Mouse (Mus musculus) intestine, embryonic 15.5 days (tissue): ENCODE measurements at regions not wholly inside any gene's neighbourhood (a gene's known extent, or its start where the extent isn't known, plus 50 kb on each side); places are given as distances from the start of the nearest gene placed in this dataset.

ENCODE experiments used
- ATAC-seq: fragments of 200-750 bp; cut with Nextera tagmentation; 2 replicates; pipeline ENCODE4 v1.8.0; 2017; ENCODE audit warnings: moderate TSS enrichment, moderate library complexity
- H3K27ac ChIP-seq: fragments of 300-500 bp; sonication (generic); 2 replicates; pipeline ENCODE4 v1.5.1; 2015; ENCODE audit warnings: mild to moderate bottlenecking, inconsistent platforms
- H3K27me3 ChIP-seq: fragments of 300-500 bp; sonication (generic); replicated peaks from 2 replicates; pipeline ENCODE4 v1.6.1; 2015; ENCODE audit warnings: inconsistent platforms
- H3K36me3 ChIP-seq: fragments of 300-500 bp; sonication (generic); 2 replicates; pipeline ENCODE4 v1.6.1; 2015; ENCODE audit warnings: inconsistent platforms
- H3K4me1 ChIP-seq: fragments of 300-500 bp; sonication (generic); replicated peaks from 2 replicates; pipeline ENCODE4 v1.6.1; 2015; ENCODE audit warnings: inconsistent platforms
- H3K4me2 ChIP-seq: fragments of 300-500 bp; sonication (generic); replicated peaks from 2 replicates; pipeline ENCODE4 v1.6.1; 2015; ENCODE audit warnings: mild to moderate bottlenecking, inconsistent platforms
- H3K4me3 ChIP-seq: fragments of 300-500 bp; sonication (generic); replicated peaks from 2 replicates; pipeline ENCODE4 v1.5.1; 2015; ENCODE audit warnings: inconsistent platforms
- H3K9ac ChIP-seq: fragments of 300-500 bp; sonication (generic); 2 replicates; pipeline ENCODE4 v1.6.1; 2015; ENCODE audit warnings: inconsistent platforms
- H3K9me3 ChIP-seq: fragments of 300-500 bp; sonication (generic); 2 replicates; pipeline ENCODE4 v1.6.1; 2016; ENCODE audit warnings: inconsistent platforms
- WGBS: fragments of 180-500 bp; shearing (Covaris S2); methylation state at CpG from one replicate; pipeline ENCODE4 v1.1.7; 2015; 5-methylcytosine and 5-hydroxymethylcytosine counted together

DNA sequence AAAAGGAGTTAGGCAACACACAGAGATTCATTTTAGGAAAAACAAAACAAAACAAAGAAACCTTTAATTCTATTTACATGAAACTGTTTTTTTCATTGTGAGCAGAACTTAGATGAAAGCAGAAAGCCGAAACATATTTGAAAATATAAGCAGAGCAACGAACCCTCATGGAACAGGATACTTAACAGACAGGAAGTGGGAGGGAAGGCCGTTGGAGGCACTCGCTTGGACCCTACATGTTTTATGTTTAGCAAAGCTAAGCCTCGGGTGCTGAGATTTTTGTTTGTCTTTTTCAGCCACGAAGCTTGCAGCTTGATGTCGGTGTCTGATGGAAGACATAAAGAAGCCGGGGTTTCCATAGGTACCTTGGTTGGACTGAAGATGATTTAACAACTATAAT is 108.5 kb upstream of the Rxfp2 start:
- ATAC-seq, result no peak
- Histone ChIP-seq H3K4me2 (no peak overlapping the region), H3K9ac (no peak overlapping the region), H3K9me3 (no peaks in the 10 kb centered on the region), H3K4me1 (0 out of 2 replicates have a peak, but pooled peaks cover 5% of the 10 kb centered on the region), H3K27me3 (no peaks in the 10 kb centered on the region), H3K36me3 (no peaks in the 10 kb centered on the region), H3K4me3 (no peak overlapping the region), H3K27ac (no peak overlapping the region)
- WGBS, result 26% methylated on average over 8 of the region's 8 CpGs

DNA sequence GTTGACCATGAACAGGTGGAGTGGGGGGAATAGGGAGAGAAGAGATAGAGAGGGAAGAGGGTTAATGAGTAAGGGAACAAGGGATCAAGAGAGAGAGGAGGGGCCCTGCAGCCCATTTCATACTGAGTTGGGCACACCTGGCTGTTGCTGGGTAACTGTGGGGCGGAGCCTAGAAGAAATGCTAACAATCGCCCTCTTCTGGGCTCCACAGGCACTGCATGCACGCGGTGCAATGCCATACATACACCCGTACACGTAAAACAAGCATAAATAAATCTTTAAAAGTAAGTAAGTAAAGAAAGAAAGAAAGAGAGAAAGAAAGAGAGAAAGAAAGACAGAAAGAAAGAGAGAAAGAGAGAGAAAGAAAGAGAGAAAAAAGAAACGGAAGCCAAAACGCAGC is 106.5 kb upstream of the Rxfp2 start:
- ATAC-seq, result no peak
- WGBS, result 86% methylated on average over 8 of the region's 8 CpGs
- no peaks in the 10 kb centered on the region for H3K27me3 ChIP-seq

DNA sequence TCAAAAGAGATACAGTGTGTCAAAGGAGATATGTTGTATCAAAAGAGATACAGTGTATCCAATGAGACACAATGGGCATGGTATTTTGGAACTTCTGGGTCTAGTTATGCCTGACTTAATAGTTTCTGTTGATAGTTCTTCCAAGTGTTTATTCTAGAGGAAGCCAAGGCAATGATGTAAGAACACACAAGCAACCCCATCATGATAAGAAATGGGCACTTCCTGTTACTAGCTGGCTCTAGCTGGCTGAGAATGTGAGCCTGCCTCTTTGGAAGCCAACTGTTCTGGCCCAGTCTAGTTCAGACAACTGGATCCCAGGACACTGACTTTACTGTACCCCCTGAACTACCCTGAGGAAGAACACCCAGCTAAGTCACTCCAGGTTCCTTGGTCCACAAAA is 102.7 kb upstream of the Rxfp2 start:
- Histone ChIP-seq H3K9ac (no peak overlapping the region), H3K27ac (no peak overlapping the region), H3K4me2 (no peak overlapping the region), H3K36me3 (no peaks in the 10 kb centered on the region), H3K9me3 (no peaks in the 10 kb centered on the region), H3K27me3 (no peaks in the 10 kb centered on the region), H3K4me3 (no peak overlapping the region), H3K4me1 (no peaks in the 10 kb centered on the region)
- ATAC-seq, result no peak

More for the DNA sequence above, 106.5 kb upstream of the Rxfp2 start:
- Histone ChIP-seq H3K4me3 (no peak overlapping the region), H3K9me3 (no peaks in the 10 kb centered on the region), H3K9ac (no peak overlapping the region), H3K4me2 (no peak overlapping the region), H3K36me3 (no peaks in the 10 kb centered on the region), H3K4me1 (0 out of 2 replicates have a peak, but pooled peaks cover 5% of the 10 kb centered on the region), H3K27ac (no peak overlapping the region)

DNA sequence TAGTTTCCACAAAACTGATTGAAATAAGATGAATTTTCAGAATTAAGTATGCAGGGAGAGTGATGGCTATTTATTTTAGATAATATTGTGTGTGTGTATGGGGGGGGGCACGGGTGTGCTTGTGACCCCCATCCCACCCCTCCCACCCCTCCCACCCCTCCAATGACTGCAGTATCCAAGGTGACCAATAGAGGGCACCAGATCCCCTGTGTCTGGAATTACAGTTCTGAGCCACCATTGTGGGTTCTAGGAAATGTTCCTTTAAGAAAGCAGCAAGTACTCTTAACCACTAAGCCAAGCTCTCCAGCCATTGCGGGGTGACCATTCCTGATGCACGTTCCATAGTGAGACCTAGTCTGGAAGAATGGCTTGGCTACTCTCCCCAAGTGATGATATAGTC is 101.1 kb upstream of the Rxfp2 start:
- 37% methylated on average over 3 of the region's 3 CpGs for WGBS
- H3K27ac ChIP-seq, result no peak overlapping the region
- no peaks in the 10 kb centered on the region for H3K36me3 ChIP-seq
- no peaks in the 10 kb centered on the region for H3K9me3 ChIP-seq
- H3K4me2 ChIP-seq, result no peak overlapping the region
- no peaks in the 10 kb centered on the region for H3K27me3 ChIP-seq
- H3K4me3 ChIP-seq, result no peak overlapping the region
- no peak for ATAC-seq
- H3K9ac ChIP-seq, result no peak overlapping the region
- H3K4me1 ChIP-seq, result no peaks in the 10 kb centered on the region

DNA sequence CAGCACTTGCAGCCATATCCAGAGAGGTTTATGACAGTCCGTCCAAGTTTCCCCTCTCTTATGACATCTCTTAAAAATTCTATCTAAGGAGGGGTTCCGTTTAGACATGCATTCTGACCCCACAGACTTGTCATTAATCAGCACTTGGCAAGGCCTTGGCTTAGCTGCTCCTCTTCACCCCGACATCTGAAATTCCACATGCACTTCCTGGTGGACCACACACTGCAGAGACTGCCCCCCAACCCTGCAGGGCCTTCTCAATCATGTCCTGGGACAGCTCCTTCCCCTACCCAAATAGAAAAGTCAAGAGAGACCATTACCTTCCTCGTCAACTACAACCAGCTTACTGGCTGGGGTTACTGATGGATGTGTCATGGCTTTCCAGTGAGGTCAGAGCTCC is 99.4 kb upstream of the Rxfp2 start:
- ATAC-seq, result no peak
- H3K4me1 ChIP-seq, result no peaks in the 10 kb centered on the region
- 37% methylated on average over 4 of the region's 4 CpGs for WGBS
- no peak overlapping the region for H3K4me2 ChIP-seq
- H3K9me3 ChIP-seq, result no peaks in the 10 kb centered on the region
- no peaks in the 10 kb centered on the region for H3K36me3 ChIP-seq
- H3K9ac ChIP-seq, result no peak overlapping the region
- no peak overlapping the region for H3K27ac ChIP-seq
- H3K27me3 ChIP-seq, result no peaks in the 10 kb centered on the region
- H3K4me3 ChIP-seq, result no peak overlapping the region

DNA sequence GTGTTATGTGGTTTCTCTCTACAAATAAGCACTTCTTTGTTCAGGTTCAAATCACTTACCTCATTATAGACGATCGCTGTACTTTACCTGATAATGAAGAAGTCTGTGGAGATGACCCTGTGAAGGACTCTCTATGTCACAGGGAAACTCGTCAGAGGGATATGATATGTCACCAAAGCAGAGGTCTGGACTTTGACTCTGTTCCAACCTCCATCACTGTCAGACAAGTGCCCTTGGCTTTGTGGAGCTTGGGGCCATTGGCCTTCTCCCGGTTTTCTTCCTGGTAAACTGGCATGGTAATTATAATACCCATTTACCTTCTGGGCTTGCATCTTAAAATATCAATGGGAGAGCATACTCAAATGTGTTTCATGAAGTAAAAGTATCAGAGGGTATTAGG is 98.1 kb upstream of the Rxfp2 start:
- Histone ChIP-seq H3K4me2 (no peak overlapping the region), H3K27me3 (no peaks in the 10 kb centered on the region), H3K27ac (no peak overlapping the region), H3K9ac (no peak overlapping the region), H3K36me3 (no peaks in the 10 kb centered on the region), H3K4me1 (no peaks in the 10 kb centered on the region), H3K9me3 (no peaks in the 10 kb centered on the region), H3K4me3 (no peak overlapping the region)
- no peak for ATAC-seq
- WGBS, result 90% methylated on average over 4 of the region's 4 CpGs

DNA sequence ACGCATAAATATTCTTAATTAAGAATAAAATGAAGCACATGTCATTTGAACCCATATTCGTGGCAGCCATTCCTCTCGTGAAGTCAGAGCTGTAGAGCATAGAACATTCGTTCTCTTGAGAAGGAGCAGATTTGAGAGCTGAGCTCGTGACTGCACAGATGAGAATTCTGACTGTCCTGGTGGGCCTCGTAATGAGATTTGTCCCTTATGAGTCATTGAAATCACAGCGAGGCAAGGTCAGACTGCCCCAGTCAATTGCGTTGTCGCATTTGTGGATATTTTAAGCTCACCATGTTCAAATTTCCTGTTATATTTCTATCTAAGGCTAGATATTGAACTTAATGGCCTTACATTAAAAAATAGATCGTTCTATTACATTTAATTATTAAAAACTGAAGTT is 94.0 kb upstream of the Rxfp2 start:
- Histone ChIP-seq H3K4me2 (no peak overlapping the region), H3K9me3 (no peaks in the 10 kb centered on the region), H3K27me3 (no peaks in the 10 kb centered on the region), H3K9ac (no peak overlapping the region), H3K36me3 (no peaks in the 10 kb centered on the region), H3K4me3 (no peak overlapping the region), H3K27ac (no peak overlapping the region), H3K4me1 (no peaks in the 10 kb centered on the region)
- WGBS, result 79% methylated on average over 10 of the region's 10 CpGs
- ATAC-seq, result no peak

DNA sequence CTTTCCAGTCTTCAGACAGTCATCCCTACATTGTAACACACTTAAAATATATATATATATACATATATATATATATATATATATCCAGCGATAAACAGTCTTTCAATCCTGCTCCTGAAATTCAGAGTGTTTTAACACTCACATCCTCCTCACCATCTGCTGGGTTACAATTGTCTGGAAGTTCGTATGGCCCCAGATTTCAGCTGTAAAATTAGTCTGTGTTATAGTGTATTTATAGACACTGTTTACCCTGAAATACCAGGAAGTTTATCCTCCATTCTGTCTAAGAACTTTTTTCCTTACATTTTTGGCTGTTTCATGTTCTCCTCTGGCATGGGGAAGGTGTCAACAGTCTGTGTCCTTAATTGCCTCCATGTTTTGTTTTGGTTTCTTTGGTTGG is 91.7 kb upstream of the Rxfp2 start:
- H3K9ac ChIP-seq, result no peak overlapping the region
- no peak for ATAC-seq

DNA sequence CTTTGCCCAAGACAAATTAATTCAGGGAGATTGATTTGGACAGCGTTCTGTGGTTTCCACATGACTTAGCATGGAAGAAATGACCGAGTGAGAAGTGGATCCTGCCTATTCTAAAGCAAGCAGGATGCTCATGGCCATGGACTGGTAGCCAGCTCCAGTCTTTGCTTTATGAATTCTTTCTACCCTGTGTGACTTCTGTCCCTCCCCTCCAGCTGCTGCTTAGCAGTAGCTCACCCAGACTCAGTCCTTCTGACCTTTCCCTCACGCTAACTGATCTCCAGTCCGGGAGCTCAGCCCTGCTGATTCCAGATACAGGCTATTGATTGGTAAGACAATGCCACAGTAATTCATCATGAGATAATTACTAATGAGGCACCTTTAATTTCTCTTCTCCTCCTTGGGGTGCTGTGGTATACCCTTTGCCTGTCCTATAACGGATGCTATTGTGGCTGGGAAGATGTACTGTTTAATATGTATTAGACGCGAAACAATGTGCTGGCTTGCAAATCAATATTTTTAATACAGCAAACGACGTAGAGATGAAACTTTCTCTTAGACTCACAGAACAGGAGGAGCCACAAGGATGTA is 86.8 kb upstream of the Rxfp2 start:
- ATAC-seq, result no peak
- Histone ChIP-seq H3K36me3 (no peaks in the 10 kb centered on the region), H3K27me3 (no peaks in the 10 kb centered on the region), H3K4me1 (no peaks in the 10 kb centered on the region), H3K9me3 (no peaks in the 10 kb centered on the region), H3K4me3 (no peak overlapping the region), H3K27ac (no peak overlapping the region), H3K9ac (no peak overlapping the region), H3K4me2 (no peak overlapping the region)
- WGBS, result 68% methylated on average over 9 of the region's 9 CpGs

More for the DNA sequence above, 91.7 kb upstream of the Rxfp2 start:
- H3K27me3 ChIP-seq, result no peaks in the 10 kb centered on the region
- no peak overlapping the region for H3K4me3 ChIP-seq
- H3K4me2 ChIP-seq, result no peak overlapping the region
- H3K27ac ChIP-seq, result no peak overlapping the region
- H3K9me3 ChIP-seq, result no peaks in the 10 kb centered on the region
- H3K4me1 ChIP-seq, result no peaks in the 10 kb centered on the region
- 39% methylated on average over 2 of the region's 2 CpGs for WGBS
- H3K36me3 ChIP-seq, result no peaks in the 10 kb centered on the region

DNA sequence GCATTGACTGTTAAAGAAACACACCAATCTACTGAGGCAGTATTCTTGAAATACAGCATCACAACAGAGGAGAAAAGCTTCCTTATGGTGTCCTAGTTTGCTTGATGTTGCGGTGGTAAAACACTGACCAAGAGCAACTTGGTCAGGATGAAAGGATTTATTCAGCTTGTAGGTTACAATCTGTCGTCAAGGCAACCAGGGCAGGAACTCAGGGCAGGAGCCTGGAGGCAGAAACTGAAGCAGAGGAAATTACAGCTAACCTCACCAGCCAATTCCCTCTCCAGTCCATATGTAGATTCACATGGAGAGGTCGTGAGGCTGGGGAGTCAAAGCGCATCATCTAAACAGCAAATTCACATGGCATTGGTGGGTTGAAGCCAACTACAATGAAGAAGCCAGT is 86.3 kb upstream of the Rxfp2 start:
- Histone ChIP-seq H3K4me2 (no peak overlapping the region), H3K4me3 (no peak overlapping the region), H3K9me3 (no peaks in the 10 kb centered on the region), H3K27me3 (no peaks in the 10 kb centered on the region), H3K27ac (no peak overlapping the region), H3K9ac (no peak overlapping the region), H3K4me1 (no peaks in the 10 kb centered on the region), H3K36me3 (no peaks in the 10 kb centered on the region)
- no peak for ATAC-seq
- 59% methylated on average over 4 of the region's 4 CpGs for WGBS

DNA sequence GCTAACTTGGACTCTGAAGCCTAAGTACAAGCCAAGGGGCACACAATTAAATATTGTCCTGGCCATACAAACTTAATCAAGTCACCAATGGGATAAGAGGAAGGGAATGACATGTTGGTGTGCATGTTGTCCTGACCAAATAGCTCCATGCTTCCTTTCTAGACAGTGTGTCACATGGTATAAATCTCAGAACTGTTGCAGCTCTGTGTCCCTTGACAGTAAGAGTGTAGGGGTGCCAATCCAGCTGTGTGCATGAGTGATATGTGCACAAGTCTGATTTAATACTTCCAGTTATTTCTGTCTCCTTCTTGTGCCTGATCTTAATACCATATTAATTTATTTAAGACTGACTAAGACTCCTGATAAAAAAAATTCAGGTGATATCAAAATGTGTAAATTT is 72.8 kb upstream of the Rxfp2 start:
- Histone ChIP-seq H3K9me3 (no peaks in the 10 kb centered on the region), H3K27ac (no peak overlapping the region), H3K4me3 (no peak overlapping the region), H3K4me2 (no peak overlapping the region), H3K27me3 (no peaks in the 10 kb centered on the region), H3K4me1 (no peaks in the 10 kb centered on the region), H3K9ac (no peak overlapping the region), H3K36me3 (no peaks in the 10 kb centered on the region)
- no peak for ATAC-seq

DNA sequence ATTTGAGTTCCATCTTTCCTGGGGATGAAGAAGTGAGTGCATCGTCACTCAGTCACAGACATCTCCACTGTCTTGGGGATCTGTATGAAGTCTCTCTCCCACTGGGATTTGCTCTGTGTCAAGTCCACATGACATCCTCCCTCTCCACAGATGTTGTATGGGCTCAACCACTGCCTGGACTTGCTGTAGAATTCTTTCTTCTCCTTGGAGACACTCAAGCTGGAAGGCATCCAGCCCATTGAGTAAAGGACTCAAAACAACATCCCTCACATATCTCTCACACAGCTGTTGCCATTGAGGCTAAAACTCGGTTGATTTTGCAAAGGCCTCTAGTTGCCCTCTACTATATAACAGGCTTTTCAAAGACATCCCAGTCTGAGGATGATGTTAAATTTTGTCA is 71.0 kb upstream of the Rxfp2 start:
- no peak for ATAC-seq
- Histone ChIP-seq H3K4me3 (no peak overlapping the region), H3K27ac (no peak overlapping the region), H3K4me2 (no peak overlapping the region), H3K4me1 (no peaks in the 10 kb centered on the region), H3K9ac (no peak overlapping the region), H3K27me3 (no peaks in the 10 kb centered on the region), H3K36me3 (no peaks in the 10 kb centered on the region), H3K9me3 (no peaks in the 10 kb centered on the region)
- 77% methylated on average over 2 of the region's 2 CpGs for WGBS

DNA sequence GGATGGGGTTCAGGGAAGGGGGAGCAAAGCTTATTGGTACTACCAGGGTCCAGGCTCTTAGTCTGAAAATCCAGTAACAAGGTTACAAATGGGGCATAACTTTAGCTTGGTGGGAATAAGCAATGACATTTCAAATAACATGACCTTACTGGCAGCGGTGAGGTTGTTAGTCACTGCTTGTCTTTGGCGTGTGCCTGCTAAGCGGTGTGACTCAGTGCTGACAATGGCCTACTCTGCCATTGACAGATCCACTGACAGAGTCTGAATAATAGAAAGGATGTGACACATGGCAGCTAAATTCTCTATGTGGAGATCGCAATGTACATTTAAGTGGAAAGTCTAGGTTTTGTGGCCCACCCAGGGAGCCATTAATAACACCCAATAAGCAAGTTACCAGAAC is 61.5 kb upstream of the Rxfp2 start:
- Histone ChIP-seq H3K9ac (no peak overlapping the region), H3K36me3 (no peaks in the 10 kb centered on the region), H3K9me3 (no peaks in the 10 kb centered on the region), H3K4me2 (no peak overlapping the region), H3K27ac (no peak overlapping the region), H3K4me1 (no peaks in the 10 kb centered on the region), H3K27me3 (no peaks in the 10 kb centered on the region), H3K4me3 (no peak overlapping the region)
- WGBS, result 79% methylated on average over 4 of the region's 4 CpGs
- no peak for ATAC-seq

DNA sequence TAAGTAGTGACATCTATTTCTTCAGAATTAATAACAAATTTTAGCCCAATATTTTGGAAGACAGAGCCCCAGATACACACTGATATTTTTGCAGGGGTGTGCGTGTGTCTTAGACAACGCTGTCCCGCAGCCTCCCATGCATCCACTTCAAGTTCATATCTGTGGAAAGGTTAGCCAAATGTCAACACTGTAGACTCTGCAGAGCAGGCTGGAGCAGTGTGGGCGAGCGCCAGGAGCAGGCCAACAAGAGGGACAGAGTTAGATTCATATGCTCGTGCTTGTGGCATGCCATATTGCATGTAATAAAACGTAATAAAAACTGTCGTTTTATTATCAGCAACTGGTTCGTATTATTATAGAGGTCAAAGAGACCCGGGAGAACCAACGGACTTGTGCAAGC is 57.3 kb upstream of the Rxfp2 start:
- Histone ChIP-seq H3K27ac (no peak overlapping the region), H3K9me3 (no peaks in the 10 kb centered on the region), H3K4me3 (no peak overlapping the region), H3K36me3 (no peaks in the 10 kb centered on the region), H3K4me2 (no peak overlapping the region), H3K27me3 (no peaks in the 10 kb centered on the region), H3K9ac (no peak overlapping the region), H3K4me1 (no peaks in the 10 kb centered on the region)
- WGBS, result 52% methylated on average over 11 of the region's 11 CpGs
- ATAC-seq, result no peak
